Mouse (Mus musculus): ENCODE results near the gene Gm5129.

GRCm38 (mm10) chr5:29775437-29775836 lies 39.7 kb upstream of the Gm5129 start:
- TF ChIP-seq HCFC1 (IDR thresholded peaks at IDR 0.05; ENCODE audit: borderline replicate concordance, insufficient read depth, low read length) (no peak), ZNF384 (IDR thresholded peaks at IDR 0.05; ENCODE audit: low read depth, low read length) (no peak), ZC3H11A (IDR thresholded peaks at IDR 0.05; ENCODE audit: borderline replicate concordance, low read depth, low read length) (no peak)

Data from ES-E14 (cell line).